Mouse (Mus musculus) myocyte (in vitro differentiated cells): ENCODE data around the gene Cflar.
"Not testable (repeated sequence)": the region's sequence is repeated elsewhere in the genome, so short reads cannot be mapped to it uniquely, and the experiment has no call there.

ENCODE experiments used
- E2F4 ChIP-seq: IDR thresholded peaks from one replicate; pipeline ENCODE4 v1.6.1; 2011; ENCODE audit warnings: mild to moderate bottlenecking, control low read depth, moderate library complexity; ENCODE audit not compliant: insufficient read depth
- MYOD1 ChIP-seq, 3 experiments: IDR thresholded peaks; one replicate each; pipeline ENCODE4 v1.6.1; 2011; ENCODE audit warnings: control low read depth in 2 of 3, low read depth in 2 of 3, mild to moderate bottlenecking in 2 of 3, moderate library complexity in 1 of 3; ENCODE audit not compliant: insufficient read length in 2 of 3, control insufficient read depth in 1 of 3
- POLR2A ChIP-seq: IDR thresholded peaks from one replicate; pipeline ENCODE4 v1.6.1; 2011; ENCODE audit warnings: low read depth, mild to moderate bottlenecking, control low read depth, moderate library complexity; ENCODE audit not compliant: insufficient read length
- SRF ChIP-seq: IDR thresholded peaks from one replicate; pipeline ENCODE4 v1.6.1; 2011; ENCODE audit warnings: low read depth; ENCODE audit not compliant: control insufficient read depth, insufficient read length

GRCm38 (mm10) chr1:58678412-58678811, 32.9 kb upstream of the Cflar start:
- TF ChIP-seq SRF; MYOD1 (IDR thresholded peaks at IDR 0.05; ENCODE audit: control insufficient read depth in 1 of 3, insufficient read length in 2 of 3, low read depth in 2 of 3); E2F4; POLR2A: not testable (repeated sequence)
